Mouse (Mus musculus): Measurements from ENCODE around the gene Sf3a1. TPM values are rescaled to one million over a fixed set of nuclear protein-coding genes. Genes with fewer than 3 reads are reported as not detected.

Gene Sf3a1
- polyA plus RNA-seq, 1 experiment from 2014 or later, result 64.3 TPM

DNA sequence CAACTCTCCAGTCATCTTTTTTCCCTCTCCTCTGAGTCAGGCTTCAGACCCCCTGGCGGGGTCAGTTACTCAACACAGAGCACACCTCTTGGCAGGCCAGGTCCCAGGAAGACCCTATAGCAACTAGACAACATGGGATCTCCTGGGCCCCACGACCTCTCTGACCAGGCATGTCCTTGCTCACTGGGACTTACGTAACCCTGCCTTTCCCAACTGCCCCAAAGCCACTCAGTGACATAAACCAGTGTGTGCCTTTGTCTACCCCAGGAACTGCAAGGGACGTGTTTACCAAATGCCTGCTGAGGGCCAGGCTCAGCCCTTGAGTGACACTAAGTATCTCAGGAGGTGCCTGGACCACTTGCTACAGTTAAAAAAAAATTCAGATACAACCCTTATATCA lies 69.7 kb downstream of the Sf3a1 start:
- DNase-seq (no peak), ATAC-seq (ENCODE audit: low FRiP score, low TSS enrichment) (no peak)
- Histone ChIP-seq H3K27ac (replicated peaks; ENCODE audit: low read depth, low read length) (no peak overlapping the region), H3K9ac (replicated peaks; ENCODE audit: low read length) (no peak overlapping the region), H3K36me3 (ENCODE audit: control insufficient read depth, insufficient read depth, low read length) (no peaks in the 10 kb centered on the region), H3K9me3 (ENCODE audit: control insufficient read depth, low read length) (no peaks in the 10 kb centered on the region), H3K4me2 (ENCODE audit: low read length) (no peak overlapping the region), H3K4me3 (replicated peaks; ENCODE audit: low read depth, low read length) (no peak overlapping the region), H3K4me1 (ENCODE audit: control insufficient read depth, insufficient read depth, low read length) (no peaks in the 10 kb centered on the region), H3K27me3 (ENCODE audit: control insufficient read depth, insufficient read depth, low read length) (no peaks in the 10 kb centered on the region)
- 59% methylated on average over 4 of the region's 4 CpGs for WGBS

DNA sequence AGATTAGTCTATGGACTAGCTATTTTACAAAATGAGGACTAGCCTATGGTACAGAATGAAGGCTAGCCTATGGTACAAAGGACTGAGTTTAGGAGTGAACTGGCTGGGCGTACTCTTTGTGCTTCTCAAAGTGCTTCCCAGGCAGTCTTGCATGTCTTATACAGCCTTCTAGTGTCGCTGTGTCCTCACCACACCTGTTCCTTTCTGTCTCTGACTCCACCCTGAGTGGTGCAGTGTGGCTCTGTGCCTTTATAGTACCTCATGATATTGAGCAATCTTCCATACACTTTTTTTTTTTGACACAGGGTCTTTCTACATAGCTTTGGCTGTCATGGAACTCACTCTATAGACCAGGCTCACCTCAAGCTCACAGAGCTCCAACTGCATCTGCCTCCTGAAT lies 71.3 kb downstream of the Sf3a1 start:
- no peak overlapping the region for H3K27ac ChIP-seq (replicated peaks; ENCODE audit: low read depth, low read length)
- H3K4me2 ChIP-seq (ENCODE audit: low read length), result no peak overlapping the region
- no peaks in the 10 kb centered on the region for H3K9me3 ChIP-seq (ENCODE audit: control insufficient read depth, low read length)
- H3K27me3 ChIP-seq (ENCODE audit: control insufficient read depth, insufficient read depth, low read length), result no peaks in the 10 kb centered on the region
- H3K36me3 ChIP-seq (ENCODE audit: control insufficient read depth, insufficient read depth, low read length), result no peaks in the 10 kb centered on the region
- DNase-seq (no peak), ATAC-seq (ENCODE audit: low FRiP score, low TSS enrichment) (no peak)
- H3K4me1 ChIP-seq (ENCODE audit: control insufficient read depth, insufficient read depth, low read length), result no peaks in the 10 kb centered on the region
- H3K4me3 ChIP-seq (replicated peaks; ENCODE audit: low read depth, low read length), result no peak overlapping the region
- no peak overlapping the region for H3K9ac ChIP-seq (replicated peaks; ENCODE audit: low read length)
- WGBS, result 90% methylated on average over 2 of the region's 2 CpGs

Small RNAs within 50 kb of the gene (microRNA-seq; reads per million reads assigned to microRNA genes)
- 8.1 reads per million, percentile 33 among the genes with 10 or more reads in this experiment for gene Mir3060

Other genes starting within 250 kb of the Sf3a1 start
- gene Slc35e4, start 245.7 kb upstream of the Sf3a1 start, polyA plus RNA-seq (2014; fragmentation: Nextera tagmentation; extraction: Ambion mirVana), result 10.8 and 14.5 TPM in 2 replicates
- gene Tcn2, start 228.2 kb upstream of the Sf3a1 start, polyA plus RNA-seq (2014; fragmentation: Nextera tagmentation; extraction: Ambion mirVana), result 11.7 and 21.2 TPM in 2 replicates
- gene Pes1, start 196.4 kb upstream of the Sf3a1 start, polyA plus RNA-seq (2014; fragmentation: Nextera tagmentation; extraction: Ambion mirVana), result 39.2 and 54.4 TPM in 2 replicates
- 0.24 TPM in 1 of 2 replicates, not detected in the other for gene 4930556J24Rik, start 183.6 kb upstream of the Sf3a1 start, polyA plus RNA-seq (2014; fragmentation: Nextera tagmentation; extraction: Ambion mirVana)
- 3.6 and 4.2 TPM in 2 replicates for gene Gal3st1, start 176.7 kb upstream of the Sf3a1 start, polyA plus RNA-seq (2014; fragmentation: Nextera tagmentation; extraction: Ambion mirVana)
- gene Sec14l4, start 128.9 kb upstream of the Sf3a1 start, polyA plus RNA-seq (2014; fragmentation: Nextera tagmentation; extraction: Ambion mirVana), result not detected in 2 replicates
- 0.38 and 0.77 TPM in 2 replicates for gene Sec14l3, start 95.5 kb upstream of the Sf3a1 start, polyA plus RNA-seq (2014; fragmentation: Nextera tagmentation; extraction: Ambion mirVana)
- 7.6 and 9.1 TPM in 2 replicates for gene Mtfp1, start 64.9 kb upstream of the Sf3a1 start, polyA plus RNA-seq (2014; fragmentation: Nextera tagmentation; extraction: Ambion mirVana)
- gene Sec14l2, start 36.9 kb upstream of the Sf3a1 start, polyA plus RNA-seq (2014; fragmentation: Nextera tagmentation; extraction: Ambion mirVana), result 2.0 and 3.3 TPM in 2 replicates
- gene Rnf215, start 25.1 kb upstream of the Sf3a1 start, polyA plus RNA-seq (2014; fragmentation: Nextera tagmentation; extraction: Ambion mirVana), result 52.7 and 52.9 TPM in 2 replicates
- gene Ccdc157, start 57 bp upstream of the Sf3a1 start, polyA plus RNA-seq (2014; fragmentation: Nextera tagmentation; extraction: Ambion mirVana), result 4.8 and 7.1 TPM in 2 replicates
- gene Tbc1d10a, start 26.4 kb downstream of the Sf3a1 start, polyA plus RNA-seq (2014; fragmentation: Nextera tagmentation; extraction: Ambion mirVana), result 21.5 and 23.8 TPM in 2 replicates
- 1.6 and 2.1 TPM in 2 replicates for gene Castor1, start 57.9 kb downstream of the Sf3a1 start, polyA plus RNA-seq (2014; fragmentation: Nextera tagmentation; extraction: Ambion mirVana)
- 0.12 TPM in 1 of 2 replicates, not detected in the other for gene Osm, start 76.1 kb downstream of the Sf3a1 start, polyA plus RNA-seq (2014; fragmentation: Nextera tagmentation; extraction: Ambion mirVana)
- not detected in 2 replicates for gene Lif, start 97.2 kb downstream of the Sf3a1 start, polyA plus RNA-seq (2014; fragmentation: Nextera tagmentation; extraction: Ambion mirVana)

Measured in midbrain, embryonic 14.5 days (tissue).